Mouse (Mus musculus): Measurements from ENCODE around the gene Ptchd4. TPM values are rescaled to one million over a fixed set of nuclear protein-coding genes. Genes with fewer than 3 reads are reported as not detected.

The Ptchd4 gene
- total RNA-seq, 1 experiment from 2014 or later = not detected

- DNase-seq = no peak
Observed at GRCm38 (mm10) chr17:42430380-42430779, 114.6 kb downstream of the Ptchd4 start.

GRCm38 (mm10) chr17:42452235-42452634, 136.5 kb downstream of the Ptchd4 start:
- DNase-seq = no peak

GRCm38 (mm10) chr17:42456441-42456840, 140.7 kb downstream of the Ptchd4 start:
- DNase-seq = no peak

GRCm38 (mm10) chr17:42462726-42463125, 147.0 kb downstream of the Ptchd4 start:
- no peak for DNase-seq

- no peak for DNase-seq
Observed at GRCm38 (mm10) chr17:42480173-42480991, 164.6 kb downstream of the Ptchd4 start.

GRCm38 (mm10) chr17:42509356-42510262, 193.9 kb downstream of the Ptchd4 start:
- no peak for DNase-seq

- DNase-seq = no peak
Observed at GRCm38 (mm10) chr17:42530147-42530546, 214.4 kb downstream of the Ptchd4 start.

GRCm38 (mm10) chr17:42549578-42549977, 233.8 kb downstream of the Ptchd4 start:
- no peak for DNase-seq

Data from adrenal gland, postnatal 25 days (tissue).